Mouse (Mus musculus): ENCODE measurements around the gene Apbb2.

Gene Apbb2

GRCm38 (mm10) chr5:66602287-66602820 lies 16.2 kb downstream of the Apbb2 start:
- DNase-seq (ENCODE audit: low read depth), result peak; percentile 65

GRCm38 (mm10) chr5:66600415-66600814 lies 18.2 kb downstream of the Apbb2 start:
- DNase-seq (ENCODE audit: low read depth), result no peak

GRCm38 (mm10) chr5:66599888-66600287 lies 18.7 kb downstream of the Apbb2 start:
- no peak for DNase-seq (ENCODE audit: low read depth)

- no peak for DNase-seq (ENCODE audit: low read depth)
Measured at GRCm38 (mm10) chr5:66596296-66596695, 22.3 kb downstream of the Apbb2 start.

- no peak for DNase-seq (ENCODE audit: low read depth)
Measured at GRCm38 (mm10) chr5:66594881-66595280, 23.7 kb downstream of the Apbb2 start.

- peak; percentile 61 for DNase-seq (ENCODE audit: low read depth)
Measured at GRCm38 (mm10) chr5:66586236-66586745, 32.3 kb downstream of the Apbb2 start.

- no peak for DNase-seq (ENCODE audit: low read depth)
Measured at GRCm38 (mm10) chr5:66583019-66583406, 35.6 kb downstream of the Apbb2 start.

GRCm38 (mm10) chr5:66582281-66583018 lies 36.1 kb downstream of the Apbb2 start:
- no peak for DNase-seq (ENCODE audit: low read depth)

GRCm38 (mm10) chr5:66579066-66579465 lies 39.5 kb downstream of the Apbb2 start:
- DNase-seq (ENCODE audit: low read depth), result peak; percentile 63

GRCm38 (mm10) chr5:66576299-66576698 lies 42.3 kb downstream of the Apbb2 start:
- no peak for DNase-seq (ENCODE audit: low read depth)

GRCm38 (mm10) chr5:66575148-66575547 lies 43.4 kb downstream of the Apbb2 start:
- DNase-seq (ENCODE audit: low read depth), result no peak

GRCm38 (mm10) chr5:66573266-66573665 lies 45.3 kb downstream of the Apbb2 start:
- DNase-seq (ENCODE audit: low read depth), result no peak

GRCm38 (mm10) chr5:66572086-66572855 lies 46.3 kb downstream of the Apbb2 start:
- peak; percentile 27 for DNase-seq (ENCODE audit: low read depth)

- no peak for DNase-seq (ENCODE audit: low read depth)
Measured at GRCm38 (mm10) chr5:66570709-66571108, 47.9 kb downstream of the Apbb2 start.

GRCm38 (mm10) chr5:66569141-66569801 lies 49.3 kb downstream of the Apbb2 start:
- no peak for DNase-seq (ENCODE audit: low read depth)

- no peak for DNase-seq (ENCODE audit: low read depth)
Measured at GRCm38 (mm10) chr5:66568002-66568401, 50.6 kb downstream of the Apbb2 start.

- DNase-seq (ENCODE audit: low read depth), result no peak
Measured at GRCm38 (mm10) chr5:66567424-66567823, 51.2 kb downstream of the Apbb2 start.

GRCm38 (mm10) chr5:66559591-66560175 lies 58.9 kb downstream of the Apbb2 start:
- peak; percentile 37 for DNase-seq (ENCODE audit: low read depth)

GRCm38 (mm10) chr5:66558094-66558493 lies 60.5 kb downstream of the Apbb2 start:
- no peak for DNase-seq (ENCODE audit: low read depth)

GRCm38 (mm10) chr5:66553933-66554332 lies 64.7 kb downstream of the Apbb2 start:
- no peak for DNase-seq (ENCODE audit: low read depth)

GRCm38 (mm10) chr5:66552246-66552645 lies 66.3 kb downstream of the Apbb2 start:
- DNase-seq (ENCODE audit: low read depth), result no peak

GRCm38 (mm10) chr5:66550292-66550691 lies 68.3 kb downstream of the Apbb2 start:
- peak; percentile 79 for DNase-seq (ENCODE audit: low read depth)
